Mouse (Mus musculus) gastrocnemius, postnatal 14 days (tissue): Measurements from ENCODE around the gene Actl6b. TPM values are rescaled to one million over a fixed set of nuclear protein-coding genes. Genes with fewer than 3 reads are reported as not detected.

Experiments used
- microRNA-seq, 2 experiments: library from miRNA; unstranded; fragments of <30 nt; microRNA quantifications; one replicate each; pipeline ENCODE4 v1.2.0; 2021
- total RNA-seq, 2 experiments: library from RNA; stranded (reverse); gene quantifications; 2 replicates each; pipeline ENCODE4 v1.2.3; 2021

The Actl6b gene
- total RNA-seq, 2 experiments from 2014 or later = not detected

Small RNAs within 50 kb of the gene (microRNA-seq; reads per million reads assigned to microRNA genes)
- 0 to 0.64 reads per million in 2 experiments for gene Mir6418

Other genes starting within 250 kb of the Actl6b start
- 10 to 100 TPM; 39.0 to 40.6 TPM for gene Srrt, start 245.8 kb upstream of the Actl6b start, total RNA-seq
- 1 to 10 TPM; 7.9 to 9.6 TPM for gene Trip6, start 239.1 kb upstream of the Actl6b start, total RNA-seq
- gene Slc12a9, start 219.9 kb upstream of the Actl6b start, total RNA-seq = 1 to 10 TPM; 3.1 to 3.3 TPM
- 10 to 100 TPM; 26.5 to 27.4 TPM for gene Ephb4, start 203.4 kb upstream of the Actl6b start, total RNA-seq
- gene Zan, start 76.5 kb upstream of the Actl6b start, total RNA-seq = under 1 TPM; 0.02 TPM
- 10 to 100 TPM; 15.9 to 16.1 TPM for gene Pop7, start 51.0 kb upstream of the Actl6b start, total RNA-seq
- gene Gigyf1, start 35.0 kb upstream of the Actl6b start, total RNA-seq = 10 to 100 TPM; 13.4 to 18.5 TPM
- not detected for gene Epo, start 20.3 kb upstream of the Actl6b start, total RNA-seq
- gene Gnb2, start 20.0 kb upstream of the Actl6b start, total RNA-seq = 100 to 1,000 TPM; 194 to 231 TPM
- gene Tfr2, start 16.3 kb downstream of the Actl6b start, total RNA-seq = under 1 TPM in 1 of 2 experiments, not detected in 1; 0.06 TPM
- 10 to 100 TPM; 15.3 to 18.1 TPM for gene Mospd3, start 47.5 kb downstream of the Actl6b start, total RNA-seq
- 100 to 1,000 TPM; 190 to 251 TPM for gene Pcolce, start 60.3 kb downstream of the Actl6b start, total RNA-seq
- gene Fbxo24, start 75.5 kb downstream of the Actl6b start, total RNA-seq = under 1 TPM in 1 of 2 experiments, not detected in 1; 0.27 TPM
- gene Lrch4, start 75.6 kb downstream of the Actl6b start, total RNA-seq = 10 to 100 TPM; 14.8 to 15.3 TPM
- gene Gm20605, start 75.7 kb downstream of the Actl6b start, total RNA-seq = 1 to 10 TPM; 3.0 to 3.6 TPM
- gene Sap25, start 87.8 kb downstream of the Actl6b start, total RNA-seq = 1 to 10 TPM; 1.8 to 2.0 TPM
- under 1 TPM; 0.33 to 0.47 TPM for gene Irs3, start 92.2 kb downstream of the Actl6b start, total RNA-seq
- gene Agfg2, start 131.2 kb downstream of the Actl6b start, total RNA-seq = 1 to 10 TPM; 4.9 to 5.8 TPM
- gene Nyap1, start 188.1 kb downstream of the Actl6b start, total RNA-seq = under 1 TPM; 0.39 to 0.42 TPM
- 100 to 1,000 TPM; 118 to 156 TPM for gene Tsc22d4, start 192.2 kb downstream of the Actl6b start, total RNA-seq
- gene Ppp1r35, start 225.3 kb downstream of the Actl6b start, total RNA-seq = 1 to 10 TPM; 6.8 to 7.2 TPM
- gene Mepce, start 234.1 kb downstream of the Actl6b start, total RNA-seq = 10 to 100 TPM; 20.7 to 21.1 TPM
- 1 to 10 TPM in 1 of 2 experiments, under 1 TPM in 1; 0.84 to 1.7 TPM for gene Zcwpw1, start 234.3 kb downstream of the Actl6b start, total RNA-seq